Mouse (Mus musculus) macrophage (primary cell): ENCODE results near the gene Surf1. TPM values are rescaled to one million over a fixed set of nuclear protein-coding genes. Genes with fewer than 3 reads are reported as not detected.
"Not testable (repeated sequence)": the region's sequence is repeated elsewhere in the genome, so short reads cannot be mapped to it uniquely, and the experiment has no call there.

Experiments used
- H3K27ac ChIP-seq: fragments of 350-480 bp; formaldehyde crosslinking; 2 replicates; pipeline ENCODE4 v1.9.0; 2021
- H3K36me3 ChIP-seq: fragments of 350-480 bp; formaldehyde crosslinking; 2 replicates; pipeline ENCODE4 v1.9.0; 2021; ENCODE audit errors: inconsistent target
- H3K4me3 ChIP-seq: fragments of 350-480 bp; formaldehyde crosslinking; 2 replicates; pipeline ENCODE4 v1.9.0; 2021; ENCODE audit errors: inconsistent target
- H3K79me2 ChIP-seq: fragments of 350-480 bp; formaldehyde crosslinking; 2 replicates; pipeline ENCODE4 v1.9.0; 2021; ENCODE audit errors: inconsistent target
- WGBS: methylation state at CpG from one replicate; pipeline ENCODE4 v1.1.7; 2026; ENCODE audit warnings: inconsistent platforms; ENCODE audit not compliant: missing documents; 5-methylcytosine and 5-hydroxymethylcytosine counted together
- polyA plus RNA-seq: library from polyadenylated mRNA; stranded (reverse); fragments of 250-400 nt; gene quantifications from 3 replicates; pipeline ENCODE4 v1.2.4, GENCODE M21; 2018; ENCODE audit warnings: inconsistent platforms

Gene Surf1
- polyA plus RNA-seq, 1 experiment from 2014 or later, result 55.2 TPM

- peaks cover 18% of the 10 kb centered on the region; the same call in 1 of the 2 replicates for H3K36me3 ChIP-seq
- not testable (repeated sequence) for H3K79me2 ChIP-seq, H3K27ac ChIP-seq, H3K4me3 ChIP-seq
- WGBS, result 97% methylated on average over 3 of the region's 4 CpGs
Measured at GRCm38 (mm10) chr2:26886170-26886569, 30.2 kb downstream of the Surf1 start.

- H3K36me3 ChIP-seq, result peaks cover 15% of the 10 kb centered on the region; the same call in 1 of the 2 replicates
- H3K4me3 ChIP-seq, H3K79me2 ChIP-seq, H3K27ac ChIP-seq: not testable (repeated sequence)
- 97% methylated on average over 2 of the region's 2 CpGs for WGBS
Measured at GRCm38 (mm10) chr2:26885541-26885940, 30.8 kb downstream of the Surf1 start.

- Histone ChIP-seq H3K4me3 (no peak overlapping the region), H3K27ac (no peak overlapping the region), H3K36me3 (no peaks in the 10 kb centered on the region), H3K79me2 (no peaks in the 10 kb centered on the region)
Measured at GRCm38 (mm10) chr2:26878571-26878970, 37.8 kb downstream of the Surf1 start.

GRCm38 (mm10) chr2:26870666-26871065, 45.7 kb downstream of the Surf1 start:
- Histone ChIP-seq H3K4me3 (no peak overlapping the region), H3K27ac (no peak overlapping the region), H3K79me2 (no peaks in the 10 kb centered on the region), H3K36me3 (no peaks in the 10 kb centered on the region)
- WGBS, result 80% methylated on average over 6 of the region's 6 CpGs

GRCm38 (mm10) chr2:26864879-26865278, 51.5 kb downstream of the Surf1 start, which contains the start of gene Abo:
Abo (minus strand) TSS chr2:26864979.
- H3K79me2 ChIP-seq, result no peaks in the 10 kb centered on the region
- H3K36me3 ChIP-seq, result no peaks in the 10 kb centered on the region
- 91% methylated on average over 3 of the region's 3 CpGs for WGBS
- H3K27ac ChIP-seq, result no peak within 1 kb of the TSS
- H3K4me3 ChIP-seq, result no peak within 1 kb of the TSS

Other genes starting within 250 kb of the Surf1 start
- gene Lcn4, start 245.2 kb downstream of the Surf1 start, polyA plus RNA-seq, result not detected in 3 replicates
- not detected in 3 replicates for gene Abo, start 51.6 kb downstream of the Surf1 start, polyA plus RNA-seq
- 16.4 to 25.2 TPM (median 21.2 TPM) in 3 replicates for gene Surf6, start 13.7 kb downstream of the Surf1 start, polyA plus RNA-seq
- 14.4 to 39.2 TPM (median 31.3 TPM) in 3 replicates for gene Med22, start 5.9 kb downstream of the Surf1 start, polyA plus RNA-seq
- 1,034 to 1,136 TPM (median 1,099 TPM) in 3 replicates for gene Rpl7a, start 5.8 kb downstream of the Surf1 start, polyA plus RNA-seq
- gene Surf2, start 163 bp downstream of the Surf1 start, polyA plus RNA-seq, result 25.6 to 50.5 TPM (median 36.1 TPM) in 3 replicates
- 126 to 164 TPM (median 160 TPM) in 3 replicates for gene Surf4, start 17.4 kb upstream of the Surf1 start, polyA plus RNA-seq
- gene Stkld1, start 17.5 kb upstream of the Surf1 start, polyA plus RNA-seq, result 0.30 to 0.79 TPM (median 0.44 TPM) in 3 replicates
- gene Rexo4, start 47.9 kb upstream of the Surf1 start, polyA plus RNA-seq, result 33.6 to 77.4 TPM (median 33.7 TPM) in 3 replicates
- gene Adamts13, start 56.9 kb upstream of the Surf1 start, polyA plus RNA-seq, result not detected in 3 replicates
- 10.7 to 20.4 TPM (median 18.3 TPM) in 3 replicates for gene Cacfd1, start 93.4 kb upstream of the Surf1 start, polyA plus RNA-seq
- gene Slc2a6, start 111.5 kb upstream of the Surf1 start, polyA plus RNA-seq, result 2.9 to 43.2 TPM (median 3.8 TPM) in 3 replicates
- gene Mymk, start 155.6 kb upstream of the Surf1 start, polyA plus RNA-seq, result not detected in 3 replicates
- gene Adamtsl2, start 162.8 kb upstream of the Surf1 start, polyA plus RNA-seq, result not detected in 3 replicates
- not detected in 3 replicates for gene Fam163b, start 226.0 kb upstream of the Surf1 start, polyA plus RNA-seq
- gene Dbh, start 248.7 kb upstream of the Surf1 start, polyA plus RNA-seq, result not detected in 3 replicates